Mouse (Mus musculus) heart, postnatal 0 days (tissue): ENCODE data around the gene Tmppe. TPM values are rescaled to one million over a fixed set of nuclear protein-coding genes. Genes with fewer than 3 reads are reported as not detected.
"Not testable (repeated sequence)": the region's sequence is repeated elsewhere in the genome, so short reads cannot be mapped to it uniquely, and the experiment has no call there.

ENCODE experiments used
- ATAC-seq: fragments of 200-750 bp; cut with Nextera tagmentation; 2 replicates; pipeline ENCODE4 v1.8.0; 2017; ENCODE audit warnings: low read depth, moderate number of reproducible peaks, moderate library complexity; ENCODE audit not compliant: insufficient read depth
- DNase-seq: peaks from one replicate; pipeline ENCODE4 v3.0.0-alpha.2; 2016; ENCODE audit warnings: low spot score
- H3K27ac ChIP-seq: fragments of 300-500 bp; sonication (generic); 2 replicates; pipeline ENCODE4 v1.5.1; 2014; ENCODE audit warnings: low read depth, mild to moderate bottlenecking
- H3K27me3 ChIP-seq: fragments of 300-500 bp; sonication (generic); 2 replicates; pipeline ENCODE4 v1.6.1; 2014; ENCODE audit warnings: low read length, mixed read lengths; ENCODE audit not compliant: control insufficient read depth, insufficient read depth
- H3K36me3 ChIP-seq: fragments of 300-500 bp; sonication (generic); replicated peaks from 2 replicates; pipeline ENCODE4 v1.6.1; 2014; ENCODE audit warnings: low read length, mixed read lengths; ENCODE audit not compliant: control insufficient read depth, insufficient read depth
- H3K4me1 ChIP-seq: fragments of 300-500 bp; sonication (generic); 2 replicates; pipeline ENCODE4 v1.6.1; 2014; ENCODE audit warnings: antibody characterized with exemption; ENCODE audit not compliant: control insufficient read depth, insufficient read depth
- H3K4me2 ChIP-seq: fragments of 300-500 bp; sonication (generic); 2 replicates; pipeline ENCODE4 v1.6.1; 2014; ENCODE audit warnings: low read depth, mild to moderate bottlenecking, low read length, moderate library complexity
- H3K4me3 ChIP-seq: fragments of 300-500 bp; sonication (generic); 2 replicates; pipeline ENCODE4 v1.5.1; 2014; ENCODE audit warnings: low read depth, low read length
- H3K9ac ChIP-seq: fragments of 300-500 bp; sonication (generic); replicated peaks from 2 replicates; pipeline ENCODE4 v1.6.1; 2014; ENCODE audit warnings: low read depth, low read length, mixed read lengths
- H3K9me3 ChIP-seq: fragments of 300-500 bp; sonication (generic); replicated peaks from 2 replicates; pipeline ENCODE4 v1.6.1; 2016; ENCODE audit warnings: low read length; ENCODE audit not compliant: control insufficient read depth
- CTCF ChIP-seq: IDR thresholded peaks from 2 replicates; pipeline ENCODE4 v1.5.1; 2016; ENCODE audit warnings: antibody characterized with exemption, control low read depth, low read depth
- EP300 ChIP-seq: IDR thresholded peaks from 2 replicates; pipeline ENCODE4 v1.6.1; 2016; ENCODE audit warnings: antibody characterized with exemption, low read depth
- WGBS: fragments of 180-500 bp; shearing (Covaris S2); extraction: QIAGEN DNeasy Blood & Tissue Kit; methylation state at CpG from one replicate; pipeline ENCODE4 v1.1.7; 2014; 5-methylcytosine and 5-hydroxymethylcytosine counted together
- polyA plus RNA-seq: library from polyadenylated mRNA; unstranded; fragments of >200 nt; fragmentation: Nextera tagmentation; extraction: Ambion mirVana; gene quantifications from 2 replicates; pipeline ENCODE4 v1.2.1, GENCODE M21; 2015
- total RNA-seq: library from RNA; depleted of rRNA; stranded (reverse); fragments of >200 nt; gene quantifications from 2 replicates; pipeline ENCODE4 v1.2.3, GENCODE M21; 2014; ENCODE audit warnings: low replicate concordance

The Tmppe gene
- total and polyA plus RNA-seq, 2 experiments from 2014 or later = 4.5 to 5.4 TPM

DNA sequence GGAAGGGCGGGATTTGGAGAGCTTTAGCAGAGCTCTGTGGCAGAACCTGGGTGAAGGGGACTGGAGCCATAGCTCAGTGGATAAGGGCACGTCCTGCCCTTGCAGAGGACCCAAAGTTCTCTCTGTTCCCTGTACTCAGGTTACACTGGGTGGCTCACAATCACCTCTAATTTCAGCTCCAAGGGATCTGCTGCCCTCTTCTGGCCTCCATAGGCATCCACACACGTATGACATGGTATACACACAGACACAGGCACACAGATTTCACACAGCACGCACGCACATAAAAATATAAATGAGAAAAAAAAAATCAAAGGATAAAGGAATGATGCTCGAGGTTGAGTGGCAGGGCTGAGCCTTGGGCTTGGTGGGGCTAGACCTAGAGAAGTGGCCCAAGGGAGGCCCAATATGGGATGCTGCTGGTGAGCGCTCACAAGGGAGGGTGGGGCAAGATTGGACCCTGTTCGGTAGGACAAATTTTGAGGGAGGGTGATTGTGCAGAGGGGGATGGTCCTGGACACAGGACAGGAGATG lies 11.5 kb upstream of the Tmppe start:
- 77% methylated on average over 8 of the region's 8 CpGs for WGBS
- Histone ChIP-seq H3K4me3 (peak overlapping the region; percentile 79), H3K36me3 (peaks cover 14% of the 10 kb centered on the region; the same call in 1 of the 2 replicates), H3K27ac (peak overlapping the region; percentile 87), H3K4me1 (peaks cover 10% of the 10 kb centered on the region; the same call in 1 of the 2 replicates), H3K9me3 (no peaks in the 10 kb centered on the region), H3K27me3 (no peaks in the 10 kb centered on the region), H3K9ac (peak overlapping the region; percentile 69; the same call in 1 of the 2 replicates), H3K4me2 (peak overlapping the region; percentile 92)
- ATAC-seq = peak; percentile 40
- DNase-seq = no peak
- peak; percentile 54 for TF ChIP-seq CTCF
- TF ChIP-seq EP300 = no peak

DNA sequence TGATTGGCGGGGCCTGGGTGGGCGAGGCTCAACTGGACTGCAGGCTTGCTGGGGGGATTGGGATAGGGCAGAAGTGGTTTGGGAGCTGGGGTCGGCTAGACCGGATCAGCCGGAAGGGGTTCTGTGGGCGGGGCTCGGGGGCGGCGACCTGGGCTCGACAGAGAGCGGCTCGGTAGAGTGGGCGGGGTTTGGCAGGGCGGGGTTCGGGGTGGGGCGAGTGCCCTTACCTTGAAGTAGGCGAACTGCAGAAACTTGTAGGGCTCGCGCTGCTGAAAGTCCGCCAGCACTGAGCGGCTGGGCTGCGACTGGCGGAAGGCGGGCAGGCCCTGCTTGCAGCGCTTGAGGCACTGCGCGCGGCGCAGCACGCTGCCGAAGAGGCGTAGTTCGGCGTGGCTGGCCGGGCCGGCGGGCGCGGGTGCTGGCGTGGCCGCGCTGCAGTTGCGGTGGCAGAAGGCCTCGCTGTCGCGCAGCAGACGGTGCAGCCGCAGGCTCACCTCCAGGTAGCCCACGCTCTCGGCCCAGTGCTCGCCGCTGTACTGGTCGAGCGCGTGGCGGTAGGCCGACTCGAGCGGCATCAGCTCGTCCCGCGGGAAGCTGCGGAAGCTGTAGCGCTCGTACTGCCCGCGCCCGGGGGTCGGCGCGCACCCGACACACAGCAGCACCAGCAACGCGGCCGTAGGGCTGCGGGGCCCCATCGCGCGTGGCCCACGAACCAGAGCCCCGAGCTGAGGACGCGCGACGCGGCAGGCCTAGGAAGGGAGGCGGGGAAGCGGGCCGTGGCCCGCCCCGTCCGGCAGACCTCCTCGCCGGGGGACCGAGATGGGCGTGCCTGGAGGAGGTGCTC lies 10.8 kb upstream of the Tmppe start, which contains the start of gene Crtap:
TSS of gene Crtap (minus strand) at position 771 of the 844 bp plus-strand sequence.
- H3K27me3 ChIP-seq = no peaks in the 10 kb centered on the region
- peak within 1 kb of the TSS; percentile 87 for H3K27ac ChIP-seq
- H3K4me3 ChIP-seq = peak within 1 kb of the TSS; percentile 79
- H3K4me1 ChIP-seq = peaks cover 10% of the 10 kb centered on the region; the same call in 1 of the 2 replicates
- peak within 1 kb of the TSS; percentile 92 for H3K4me2 ChIP-seq
- WGBS = 1% methylated on average over 91 of the region's 96 CpGs
- TF ChIP-seq CTCF = no peak
- no peak for TF ChIP-seq EP300
- no peaks in the 10 kb centered on the region for H3K9me3 ChIP-seq
- DNase-seq = peak; percentile 46
- H3K36me3 ChIP-seq = peaks cover 8% of the 10 kb centered on the region; the same call in 1 of the 2 replicates
- H3K9ac ChIP-seq = peak within 1 kb of the TSS; percentile 69
- ATAC-seq = peak; percentile 71

- no peak for TF ChIP-seq CTCF
- TF ChIP-seq EP300 = no peak
- peaks cover 2% of the 10 kb centered on the region; the same call in 1 of the 2 replicates for H3K36me3 ChIP-seq
- peak overlapping the region; percentile 87 for H3K27ac ChIP-seq
- H3K4me2 ChIP-seq = peak overlapping the region; percentile 92
- no peaks in the 10 kb centered on the region for H3K27me3 ChIP-seq
- DNase-seq = no peak
- H3K9me3 ChIP-seq = no peaks in the 10 kb centered on the region
- H3K9ac ChIP-seq = peak overlapping the region; percentile 69
- ATAC-seq = no peak
- 1% methylated on average over 10 of the region's 10 CpGs for whole genome bisulfite sequencing
- peak overlapping the region; percentile 79 for H3K4me3 ChIP-seq
- H3K4me1 ChIP-seq = peaks cover 10% of the 10 kb centered on the region; the same call in 1 of the 2 replicates
Measured at GRCm38 (mm10) chr9:114390749-114391075, 10.2 kb upstream of the Tmppe start.

DNA sequence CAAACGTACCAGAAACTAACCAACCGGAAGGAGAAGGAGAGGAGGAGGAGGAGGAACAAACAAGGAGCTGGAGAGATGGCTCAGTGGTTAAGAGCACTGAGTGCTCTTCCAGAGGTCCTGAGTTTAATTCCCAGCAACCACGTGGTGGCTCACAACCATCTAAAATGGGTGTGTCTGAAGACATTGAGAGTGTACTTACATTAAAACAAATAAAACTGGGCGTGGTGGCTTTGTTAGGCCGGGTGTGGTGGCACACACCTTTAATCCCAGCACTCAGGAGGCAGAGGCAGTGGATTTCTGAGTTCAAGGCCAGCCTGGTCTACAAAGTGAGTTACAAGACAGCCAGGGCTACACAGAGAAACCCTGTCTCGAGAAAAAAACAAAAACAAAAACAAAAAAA lies 6.8 kb upstream of the Tmppe start:
- not testable (repeated sequence) for H3K9ac ChIP-seq, DNase-seq, H3K4me1 ChIP-seq, H3K27me3 ChIP-seq, H3K9me3 ChIP-seq, H3K4me3 ChIP-seq, H3K27ac ChIP-seq, H3K36me3 ChIP-seq, ATAC-seq, H3K4me2 ChIP-seq
- WGBS = 64% methylated on average over 6 of the region's 6 CpGs

- Histone ChIP-seq H3K9ac (no peak overlapping the region), H3K27ac (no peak overlapping the region), H3K27me3 (no peaks in the 10 kb centered on the region), H3K36me3 (no peaks in the 10 kb centered on the region), H3K4me1 (no peaks in the 10 kb centered on the region), H3K9me3 (no peaks in the 10 kb centered on the region), H3K4me2 (no peak overlapping the region), H3K4me3 (no peak overlapping the region)
- ATAC-seq (no peak), DNase-seq (no peak)
- 50% methylated on average over 8 of the region's 8 CpGs for WGBS
- no peak for TF ChIP-seq CTCF
Measured at GRCm38 (mm10) chr9:114394677-114395076, 6.2 kb upstream of the Tmppe start.
